Mouse (Mus musculus) hindbrain, embryonic 13.5 days (tissue): ENCODE measurements around the gene Eif4g1. TPM values are rescaled to one million over a fixed set of nuclear protein-coding genes. Genes with fewer than 3 reads are reported as not detected.

Experiments
- ATAC-seq: fragments of 200-750 bp; cut with Nextera tagmentation; 2 replicates; pipeline ENCODE4 v1.8.0; 2017; ENCODE audit warnings: moderate TSS enrichment; ENCODE audit not compliant: low FRiP score
- H3K27ac ChIP-seq: fragments of 300-500 bp; sonication (generic); 2 replicates; pipeline ENCODE4 v1.5.1; 2015; ENCODE audit warnings: inconsistent platforms, mild to moderate bottlenecking, moderate library complexity
- H3K27me3 ChIP-seq: fragments of 300-500 bp; sonication (generic); 2 replicates; pipeline ENCODE4 v1.6.1; 2015; ENCODE audit warnings: mild to moderate bottlenecking, inconsistent platforms
- H3K36me3 ChIP-seq: fragments of 300-500 bp; sonication (generic); 2 replicates; pipeline ENCODE4 v1.6.1; 2015; ENCODE audit warnings: mild to moderate bottlenecking, inconsistent platforms
- H3K4me1 ChIP-seq: fragments of 300-500 bp; sonication (generic); replicated peaks from 2 replicates; pipeline ENCODE4 v1.6.1; 2015; ENCODE audit warnings: inconsistent platforms
- H3K4me2 ChIP-seq: fragments of 300-500 bp; sonication (generic); 2 replicates; pipeline ENCODE4 v1.6.1; 2015; ENCODE audit warnings: inconsistent platforms, mild to moderate bottlenecking, moderate library complexity
- H3K4me3 ChIP-seq: fragments of 300-500 bp; sonication (generic); 2 replicates; pipeline ENCODE4 v1.5.1; 2015; ENCODE audit warnings: mild to moderate bottlenecking, inconsistent platforms
- H3K9ac ChIP-seq: fragments of 300-500 bp; sonication (generic); 2 replicates; pipeline ENCODE4 v1.6.1; 2015; ENCODE audit warnings: mild to moderate bottlenecking, inconsistent platforms
- H3K9me3 ChIP-seq: fragments of 300-500 bp; sonication (generic); 2 replicates; pipeline ENCODE4 v1.6.1; 2016; ENCODE audit warnings: inconsistent platforms
- WGBS: fragments of 180-500 bp; shearing (Covaris S2); methylation state at CpG from one replicate; pipeline ENCODE4 v1.1.7; 2015; 5-methylcytosine and 5-hydroxymethylcytosine counted together
- polyA plus RNA-seq: library from polyadenylated mRNA; unstranded; fragments of >200 nt; fragmentation: Nextera tagmentation; extraction: Ambion mirVana; gene quantifications from 2 replicates; pipeline ENCODE4 v1.2.1, GENCODE M21; 2015

Eif4g1 gene
- polyA plus RNA-seq, 1 experiment from 2014 or later, result 150 TPM

DNA sequence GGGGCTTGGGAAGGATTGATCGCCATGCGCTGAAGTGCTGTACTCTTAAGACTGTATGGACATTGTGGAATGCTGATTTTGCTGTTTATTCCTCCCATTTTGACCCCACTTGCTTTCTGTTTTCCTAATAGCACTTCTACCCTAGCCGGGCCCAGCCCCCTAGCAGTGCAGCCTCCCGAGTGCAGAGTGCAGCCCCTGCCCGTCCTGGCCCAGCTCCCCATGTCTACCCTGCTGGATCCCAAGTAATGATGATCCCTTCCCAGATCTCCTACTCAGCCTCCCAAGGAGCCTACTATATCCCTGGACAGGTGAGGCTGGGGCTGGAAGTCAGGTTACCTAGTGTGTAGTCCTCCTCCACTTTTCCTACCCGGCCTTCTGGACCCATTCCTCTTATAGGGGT, 7.1 kb downstream of the Eif4g1 start:
- H3K9me3 ChIP-seq, result no peaks in the 10 kb centered on the region
- no peak overlapping the region for H3K4me3 ChIP-seq
- no peaks in the 10 kb centered on the region for H3K27me3 ChIP-seq
- H3K4me2 ChIP-seq, result no peak overlapping the region
- peaks cover 29% of the 10 kb centered on the region for H3K4me1 ChIP-seq
- no peak overlapping the region for H3K9ac ChIP-seq
- 91% methylated on average over 6 of the region's 6 CpGs for WGBS
- H3K36me3 ChIP-seq, result peaks cover 49% of the 10 kb centered on the region
- no peak overlapping the region for H3K27ac ChIP-seq
- no peak for ATAC-seq

DNA sequence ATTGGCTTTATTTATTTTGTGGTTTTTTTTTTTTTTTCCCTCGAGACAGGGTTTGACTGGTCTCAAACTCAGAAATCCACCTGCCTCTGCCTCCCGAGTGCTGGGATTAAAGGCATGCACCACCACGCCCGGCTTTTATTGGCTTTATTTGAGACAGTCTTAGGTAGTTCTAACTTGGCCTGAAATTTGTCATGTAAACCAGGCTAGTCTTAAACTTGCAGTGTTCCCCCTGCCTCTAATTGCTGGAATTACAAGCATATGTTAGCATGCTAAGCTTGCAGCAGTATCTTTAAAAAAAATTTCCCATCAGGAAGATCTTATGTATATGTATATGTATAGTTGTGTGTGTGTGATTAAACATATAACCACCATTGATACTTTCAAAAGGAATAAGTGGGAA, 8.6 kb downstream of the Eif4g1 start:
- Histone ChIP-seq H3K4me1 (peaks cover 29% of the 10 kb centered on the region), H3K4me3 (no peak overlapping the region), H3K9me3 (no peaks in the 10 kb centered on the region), H3K27ac (no peak overlapping the region), H3K4me2 (no peak overlapping the region), H3K9ac (no peak overlapping the region), H3K36me3 (peaks cover 64% of the 10 kb centered on the region), H3K27me3 (no peaks in the 10 kb centered on the region)
- no peak for ATAC-seq
- WGBS, result 92% methylated on average over 4 of the region's 4 CpGs

DNA sequence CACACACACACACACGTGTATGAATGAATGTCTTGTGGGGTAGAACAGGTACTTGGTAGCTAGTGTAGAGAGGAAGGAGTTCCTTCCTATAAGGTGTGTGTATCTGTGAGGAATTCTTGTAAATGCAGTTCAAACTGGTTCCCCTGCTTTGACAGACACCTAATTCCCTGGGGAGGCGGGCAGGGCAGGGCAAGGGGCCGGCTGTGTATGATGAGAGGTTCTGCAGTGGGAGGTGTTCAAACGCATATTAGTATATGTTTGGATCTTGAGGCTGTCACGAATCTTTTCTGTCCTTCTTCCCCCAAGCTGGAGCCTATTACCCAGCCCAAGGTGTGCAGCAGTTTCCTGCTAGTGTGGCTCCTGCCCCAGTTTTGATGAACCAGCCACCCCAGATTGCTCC, 9.3 kb downstream of the Eif4g1 start:
- 89% methylated on average over 5 of the region's 5 CpGs for WGBS
- no peak overlapping the region for H3K9ac ChIP-seq
- H3K4me1 ChIP-seq, result peaks cover 25% of the 10 kb centered on the region
- H3K27me3 ChIP-seq, result no peaks in the 10 kb centered on the region
- H3K9me3 ChIP-seq, result no peaks in the 10 kb centered on the region
- H3K4me3 ChIP-seq, result no peak overlapping the region
- peaks cover 71% of the 10 kb centered on the region for H3K36me3 ChIP-seq
- H3K4me2 ChIP-seq, result no peak overlapping the region
- ATAC-seq, result no peak
- H3K27ac ChIP-seq, result no peak overlapping the region

DNA sequence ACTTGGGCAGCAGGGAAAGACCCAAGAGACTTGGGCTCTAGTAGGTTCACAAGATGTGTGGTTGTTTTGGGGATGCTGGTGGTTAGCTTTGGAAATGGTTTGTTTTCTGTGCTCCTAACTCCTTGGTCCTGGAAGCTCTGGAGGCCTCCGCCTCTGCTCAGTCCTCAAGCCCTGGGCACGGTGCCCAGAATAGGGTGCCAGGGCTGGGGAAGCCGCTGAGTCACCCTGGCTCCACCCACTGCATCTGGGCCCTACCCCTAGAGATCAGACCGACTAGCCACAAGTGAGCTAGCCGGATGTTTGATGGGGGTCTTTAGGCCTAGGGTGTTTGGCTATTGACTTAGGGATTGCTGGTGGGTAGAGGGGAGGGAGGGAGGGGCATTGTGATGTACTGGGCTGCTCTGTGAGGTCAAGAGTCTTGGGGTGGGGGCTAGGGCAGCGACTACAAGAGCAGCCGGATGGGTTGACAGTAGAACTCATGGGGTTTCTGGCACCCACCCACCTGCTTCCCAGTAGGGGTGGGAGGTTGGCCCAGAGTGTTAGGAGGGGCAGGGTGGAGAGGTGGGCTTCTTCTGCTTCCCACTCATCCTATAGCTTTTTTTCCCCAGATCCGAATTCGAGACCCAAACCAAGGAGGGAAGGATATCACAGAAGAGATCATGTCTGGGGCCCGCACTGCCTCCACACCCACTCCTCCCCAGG, 10.0 kb downstream of the Eif4g1 start:
- Histone ChIP-seq H3K27me3 (no peaks in the 10 kb centered on the region), H3K4me2 (no peak overlapping the region), H3K4me1 (peaks cover 25% of the 10 kb centered on the region), H3K27ac (no peak overlapping the region), H3K9me3 (no peaks in the 10 kb centered on the region), H3K36me3 (peaks cover 78% of the 10 kb centered on the region), H3K4me3 (no peak overlapping the region), H3K9ac (no peak overlapping the region)
- ATAC-seq, result 0 out of 2 replicates have a peak, but pooled peaks have one; percentile 8
- 76% methylated on average over 10 of the region's 10 CpGs for WGBS

DNA sequence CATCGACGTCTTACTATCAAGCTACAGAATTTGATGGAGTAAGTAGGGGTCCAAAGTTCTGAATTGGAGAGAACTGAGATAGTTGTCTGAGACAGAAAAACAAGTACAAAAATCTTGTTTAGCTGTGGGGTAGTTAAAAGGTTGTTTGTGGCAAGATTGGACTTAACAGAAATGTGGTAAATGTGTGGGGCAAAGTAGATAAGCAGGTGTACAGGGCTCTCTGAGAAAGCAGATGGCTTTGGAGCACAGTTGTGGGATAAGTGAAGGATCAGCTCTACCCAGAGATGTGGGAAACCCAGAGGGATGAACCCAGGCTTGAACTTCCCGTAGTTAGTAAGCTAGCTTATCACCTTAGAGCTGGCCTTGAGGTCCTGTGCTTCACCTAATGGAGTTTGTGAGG, 22.7 kb downstream of the Eif4g1 start:
- Histone ChIP-seq H3K27ac (no peak overlapping the region), H3K9me3 (no peaks in the 10 kb centered on the region), H3K9ac (no peak overlapping the region), H3K36me3 (peaks cover 66% of the 10 kb centered on the region), H3K27me3 (no peaks in the 10 kb centered on the region), H3K4me1 (peaks cover 37% of the 10 kb centered on the region), H3K4me2 (no peak overlapping the region), H3K4me3 (no peak overlapping the region)
- ATAC-seq, result no peak
- 95% methylated on average over 3 of the region's 3 CpGs for WGBS

DNA sequence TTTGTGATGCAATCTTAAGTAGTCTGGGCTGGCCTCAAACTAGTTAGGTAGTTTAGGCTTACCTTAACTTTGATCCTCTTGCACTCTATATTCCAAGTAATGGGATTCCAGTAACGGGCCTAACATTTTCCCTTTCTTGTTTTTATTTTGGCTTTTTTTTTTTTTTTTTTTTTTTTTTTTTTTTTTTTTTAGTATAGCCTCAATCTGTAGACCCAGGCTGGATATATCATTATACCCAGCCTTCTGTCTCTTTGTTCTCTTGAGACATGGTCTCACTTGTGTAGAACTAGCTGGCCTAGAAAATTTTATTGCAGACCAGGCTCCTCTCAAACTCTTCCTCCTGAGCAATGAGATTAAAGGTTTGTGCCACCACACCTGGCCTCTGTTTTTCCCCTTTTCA, 23.5 kb downstream of the Eif4g1 start:
- Histone ChIP-seq H3K4me1 (peaks cover 46% of the 10 kb centered on the region), H3K9ac (no peak overlapping the region), H3K27me3 (no peaks in the 10 kb centered on the region), H3K9me3 (no peaks in the 10 kb centered on the region), H3K4me3 (no peak overlapping the region), H3K27ac (peak overlapping the region; percentile 98; the same call in 1 of the 2 replicates), H3K4me2 (no peak overlapping the region), H3K36me3 (peaks cover 58% of the 10 kb centered on the region)
- WGBS, result 82% methylated on average over 1 of the region's 1 CpGs
- ATAC-seq, result no peak

DNA sequence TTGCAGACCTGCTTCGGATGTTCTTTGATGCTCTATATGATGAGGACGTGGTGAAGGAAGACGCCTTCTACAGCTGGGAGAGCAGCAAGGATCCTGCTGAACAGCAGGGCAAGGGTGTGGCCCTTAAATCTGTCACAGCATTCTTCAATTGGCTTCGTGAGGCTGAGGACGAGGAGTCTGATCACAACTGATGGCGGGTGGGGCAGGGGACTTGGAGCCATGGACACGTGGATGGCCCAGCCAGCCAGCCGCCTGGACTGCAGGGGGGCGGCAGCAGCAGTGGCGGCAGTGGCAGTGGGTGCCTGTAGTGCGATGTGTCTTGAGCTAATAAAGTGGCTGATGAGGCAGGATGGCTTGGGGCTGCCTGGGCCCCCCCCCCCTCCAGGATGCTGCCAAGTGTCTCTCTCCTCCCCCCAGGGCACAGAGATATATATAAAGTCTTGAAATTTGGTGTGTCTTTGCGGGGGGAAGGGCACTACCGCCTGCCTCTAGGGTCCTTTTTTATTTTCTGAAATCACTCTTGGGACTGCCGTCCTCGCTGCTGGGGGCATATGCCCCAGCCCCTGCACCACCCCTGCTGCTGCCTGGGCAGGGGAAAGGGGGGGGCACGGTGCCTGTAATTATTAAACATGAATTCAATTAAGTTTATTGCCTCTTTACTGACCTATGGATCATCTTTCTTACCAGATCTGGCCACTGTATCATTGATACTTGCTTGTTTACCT, 24.3 kb downstream of the Eif4g1 start:
- no peaks in the 10 kb centered on the region for H3K9me3 ChIP-seq
- H3K36me3 ChIP-seq, result peaks cover 50% of the 10 kb centered on the region
- peak overlapping the region; percentile 85; the same call in 1 of the 2 replicates for H3K9ac ChIP-seq
- H3K4me2 ChIP-seq, result peak overlapping the region; percentile 81
- peaks cover 49% of the 10 kb centered on the region for H3K4me1 ChIP-seq
- no peaks in the 10 kb centered on the region for H3K27me3 ChIP-seq
- peak; percentile 0; the same call in 1 of the 2 replicates for ATAC-seq
- WGBS, result 37% methylated on average over 16 of the region's 16 CpGs
- H3K4me3 ChIP-seq, result peak overlapping the region; percentile 64
- H3K27ac ChIP-seq, result peak overlapping the region; percentile 98

DNA sequence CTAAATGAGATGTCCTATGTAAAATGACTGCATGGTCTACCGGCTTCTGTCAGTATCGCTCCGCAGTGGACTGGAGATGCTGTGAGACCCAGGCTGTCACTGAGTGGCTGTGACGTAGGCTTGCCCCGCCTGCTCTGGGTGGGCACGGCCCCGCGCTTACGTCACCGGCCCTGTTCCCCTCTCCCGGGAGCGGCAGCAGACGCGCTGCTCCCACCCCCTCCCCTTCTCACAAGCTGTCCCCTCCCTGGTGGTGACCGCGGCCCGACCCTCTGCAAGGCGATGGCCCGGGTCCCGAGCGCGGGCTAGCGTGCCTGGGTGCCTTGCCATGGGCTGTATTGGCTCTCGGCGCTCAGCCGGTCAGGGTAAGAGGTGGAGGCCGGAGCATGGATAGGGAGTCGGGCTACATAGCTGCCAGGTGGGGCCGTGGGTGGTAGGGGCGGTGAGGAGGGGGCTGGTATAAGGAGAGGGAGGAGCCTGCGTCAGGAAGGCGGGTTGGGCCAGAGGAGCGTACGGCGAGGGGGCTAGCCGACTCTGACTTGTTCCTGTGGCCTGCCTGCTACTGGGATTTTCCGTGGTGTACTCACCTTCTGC, 25.1 kb downstream of the Eif4g1 start, which contains the start of gene Fam131a:
Fam131a (plus strand) TSS at position 131 of the 591 bp plus-strand sequence.
- Histone ChIP-seq H3K27ac (peak within 1 kb of the TSS; percentile 98), H3K9ac (peak within 1 kb of the TSS; percentile 85), H3K9me3 (no peaks in the 10 kb centered on the region), H3K4me2 (peak within 1 kb of the TSS; percentile 81), H3K4me3 (peak within 1 kb of the TSS; percentile 64), H3K27me3 (no peaks in the 10 kb centered on the region), H3K4me1 (peaks cover 49% of the 10 kb centered on the region), H3K36me3 (peaks cover 43% of the 10 kb centered on the region)
- peak; percentile 96 for ATAC-seq
- 1% methylated on average over 37 of the region's 37 CpGs for WGBS

DNA sequence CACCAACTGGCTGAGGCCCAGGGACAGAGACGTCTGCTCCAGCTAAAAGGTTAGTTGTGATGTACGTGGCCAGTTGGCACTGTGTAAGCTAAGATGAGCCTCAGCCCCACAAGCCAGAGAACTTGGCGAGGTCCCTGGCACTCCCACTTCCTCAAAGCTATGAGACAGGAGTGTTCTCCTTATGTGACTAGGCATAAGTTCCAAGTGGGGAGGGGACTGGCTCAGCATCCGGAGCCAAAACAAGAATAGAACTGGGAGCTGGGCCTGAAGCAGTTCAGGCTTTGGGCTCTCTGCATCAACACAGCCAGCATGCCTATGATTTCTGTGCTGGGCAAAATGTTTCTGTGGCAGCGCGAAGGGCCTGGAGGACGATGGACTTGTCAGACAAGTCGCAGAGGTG, 26.7 kb downstream of the Eif4g1 start:
- H3K4me3 ChIP-seq, result no peak overlapping the region
- H3K4me1 ChIP-seq, result peaks cover 49% of the 10 kb centered on the region
- H3K36me3 ChIP-seq, result peaks cover 42% of the 10 kb centered on the region
- ATAC-seq, result no peak
- peak overlapping the region; percentile 71; the same call in 1 of the 2 replicates for H3K4me2 ChIP-seq
- no peaks in the 10 kb centered on the region for H3K27me3 ChIP-seq
- WGBS, result 66% methylated on average over 8 of the region's 8 CpGs
- H3K9ac ChIP-seq, result peak overlapping the region; percentile 81; the same call in 1 of the 2 replicates
- peak overlapping the region; percentile 87; the same call in 1 of the 2 replicates for H3K27ac ChIP-seq
- H3K9me3 ChIP-seq, result no peaks in the 10 kb centered on the region

DNA sequence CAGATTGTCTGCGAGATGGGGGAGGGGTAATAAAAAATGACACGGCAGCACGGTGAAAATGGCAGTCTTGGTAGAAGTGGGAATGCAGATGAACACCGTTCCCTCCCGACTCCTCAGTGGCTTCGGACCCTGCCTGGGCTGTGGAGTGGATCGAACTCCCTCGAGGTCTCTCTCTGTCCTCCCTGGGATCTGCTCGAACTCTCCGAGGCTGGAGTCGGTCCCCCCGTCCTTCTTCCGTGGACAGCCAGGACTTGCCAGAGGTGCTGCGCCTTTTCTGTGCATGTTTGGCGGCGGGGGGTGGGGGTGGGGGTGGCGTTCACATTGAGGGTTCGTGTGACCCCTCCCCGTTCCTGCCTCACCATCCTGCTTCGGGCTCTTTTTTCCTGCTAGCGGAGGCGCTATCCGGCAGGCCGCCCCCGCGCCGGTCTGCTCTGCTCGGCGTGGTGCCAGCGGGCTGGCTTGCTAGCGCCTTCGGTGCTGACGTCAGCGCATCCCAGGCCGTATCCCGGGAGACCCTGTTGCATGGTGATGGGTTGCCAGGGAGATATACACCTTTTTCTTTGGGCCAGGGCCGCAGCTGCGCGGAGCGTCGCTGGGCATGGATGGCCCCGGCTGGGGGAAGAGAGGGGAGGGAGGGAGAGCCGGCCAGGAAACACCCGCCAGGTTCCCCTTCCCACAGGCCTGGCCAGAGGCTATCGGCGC, 27.7 kb downstream of the Eif4g1 start:
- Histone ChIP-seq H3K4me3 (peak overlapping the region; percentile 46), H3K4me2 (peak overlapping the region; percentile 71), H3K9me3 (no peaks in the 10 kb centered on the region), H3K4me1 (peaks cover 54% of the 10 kb centered on the region), H3K27me3 (no peaks in the 10 kb centered on the region), H3K9ac (peak overlapping the region; percentile 81), H3K27ac (peak overlapping the region; percentile 87), H3K36me3 (peaks cover 43% of the 10 kb centered on the region)
- ATAC-seq, result peak; percentile 72
- WGBS, result 2% methylated on average over 46 of the region's 46 CpGs

DNA sequence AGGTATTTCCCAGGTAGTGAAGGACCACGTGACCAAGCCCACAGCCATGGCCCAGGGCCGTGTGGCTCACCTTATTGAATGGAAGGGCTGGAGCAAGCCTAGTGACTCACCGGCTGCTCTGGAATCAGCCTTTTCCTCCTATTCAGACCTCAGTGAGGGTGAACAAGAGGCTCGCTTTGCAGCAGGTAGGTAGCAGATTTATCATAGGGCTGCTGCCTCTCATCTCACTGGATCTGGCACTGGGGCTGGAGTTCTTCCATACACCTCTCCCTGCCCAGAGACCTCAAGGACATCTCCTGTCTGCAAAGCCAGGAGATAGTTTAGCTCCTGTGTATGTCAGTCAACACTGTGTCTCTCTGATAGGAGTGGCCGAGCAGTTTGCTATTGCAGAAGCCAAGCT, 31.2 kb downstream of the Eif4g1 start:
- H3K27me3 ChIP-seq, result no peaks in the 10 kb centered on the region
- WGBS, result 82% methylated on average over 5 of the region's 5 CpGs
- no peak for ATAC-seq
- peaks cover 46% of the 10 kb centered on the region for H3K36me3 ChIP-seq
- H3K4me2 ChIP-seq, result no peak overlapping the region
- H3K9ac ChIP-seq, result no peak overlapping the region
- H3K4me1 ChIP-seq, result peaks cover 53% of the 10 kb centered on the region
- no peak overlapping the region for H3K4me3 ChIP-seq
- H3K27ac ChIP-seq, result no peak overlapping the region
- H3K9me3 ChIP-seq, result no peaks in the 10 kb centered on the region

DNA sequence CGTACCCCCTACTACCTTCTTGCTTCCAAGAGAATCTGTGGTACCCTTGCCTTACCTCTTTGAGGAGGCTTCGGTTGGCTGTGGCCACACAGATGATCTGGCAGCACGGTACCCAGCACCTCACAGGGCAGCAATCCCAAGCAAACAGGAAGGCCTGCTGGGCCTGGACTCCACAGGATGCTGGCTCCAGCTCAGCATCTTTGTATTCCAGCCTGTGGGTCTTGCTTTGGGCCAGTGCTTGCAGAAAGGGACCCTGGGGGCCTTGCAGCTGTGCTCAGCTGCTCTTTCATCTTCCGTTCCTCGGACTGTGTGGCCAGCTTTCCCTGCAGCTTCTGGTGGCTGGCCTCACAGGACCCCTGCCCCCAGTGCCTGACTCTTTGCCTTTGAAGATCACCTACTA, 31.9 kb downstream of the Eif4g1 start:
- Histone ChIP-seq H3K4me2 (no peak overlapping the region), H3K27ac (no peak overlapping the region), H3K4me1 (peaks cover 45% of the 10 kb centered on the region), H3K36me3 (peaks cover 52% of the 10 kb centered on the region), H3K9me3 (no peaks in the 10 kb centered on the region), H3K9ac (0 out of 2 replicates have a peak overlapping the region, but pooled peaks have one; percentile 24), H3K4me3 (no peak overlapping the region), H3K27me3 (no peaks in the 10 kb centered on the region)
- no peak for ATAC-seq
- WGBS, result 35% methylated on average over 5 of the region's 5 CpGs
